Mouse (Mus musculus) cortical plate, adult 2 months (tissue): ENCODE measurements around the gene Wars2. TPM values are rescaled to one million over a fixed set of nuclear protein-coding genes. Genes with fewer than 3 reads are reported as not detected.

Experiments
- H3K27ac ChIP-seq: fragments of 200-500 bp; 2 replicates; pipeline ENCODE4 v1.5.1; 2012; ENCODE audit warnings: low read length, control low read depth, inconsistent platforms; ENCODE audit not compliant: insufficient read depth
- H3K4me1 ChIP-seq: fragments of 200-500 bp; 2 replicates; pipeline ENCODE4 v1.6.1; 2011; ENCODE audit warnings: low read length; ENCODE audit not compliant: control insufficient read depth, insufficient read depth
- H3K4me3 ChIP-seq: fragments of 200-500 bp; 2 replicates; pipeline ENCODE4 v1.5.1; 2011; ENCODE audit warnings: mild to moderate bottlenecking, low read length, control low read depth; ENCODE audit not compliant: insufficient read depth
- CTCF ChIP-seq: fragments of 200-500 bp; IDR thresholded peaks from 2 replicates; pipeline ENCODE4 v1.5.1; 2011; ENCODE audit warnings: mild to moderate bottlenecking, control low read depth, low read length; ENCODE audit not compliant: insufficient read depth; ENCODE audit errors: extremely low read depth
- POLR2A ChIP-seq: fragments of 200-500 bp; IDR thresholded peaks from 2 replicates; pipeline ENCODE4 v1.6.1; 2011; ENCODE audit warnings: mild to moderate bottlenecking, low read length, control low read depth; ENCODE audit not compliant: insufficient read depth; ENCODE audit errors: extremely low read depth
- polyA plus RNA-seq: library from polyadenylated mRNA; depleted of rRNA; stranded (reverse); fragments of >200 nt; gene quantifications from 2 replicates; pipeline ENCODE4 v1.2.3, GENCODE M21; 2012; rRNA removed

Gene Wars2
- polyA plus RNA-seq, 1 experiment: 4.1 TPM

GRCm38 (mm10) chr3:99261371-99261791 is 120.5 kb downstream of the Wars2 start:
- H3K4me3 ChIP-seq: no peak overlapping the region
- TF ChIP-seq POLR2A (no peak), CTCF (no peak)
- H3K27ac ChIP-seq: no peak overlapping the region
- H3K4me1 ChIP-seq: no peaks in the 10 kb centered on the region

GRCm38 (mm10) chr3:99261986-99262385 is 121.1 kb downstream of the Wars2 start:
- no peak overlapping the region for H3K27ac ChIP-seq
- no peaks in the 10 kb centered on the region for H3K4me1 ChIP-seq
- no peak overlapping the region for H3K4me3 ChIP-seq
- TF ChIP-seq POLR2A (no peak), CTCF (no peak)

- Histone ChIP-seq H3K27ac (no peak overlapping the region), H3K4me1 (no peaks in the 10 kb centered on the region), H3K4me3 (no peak overlapping the region)
- TF ChIP-seq CTCF: no peak
- TF ChIP-seq POLR2A: no peak
Observed at GRCm38 (mm10) chr3:99263471-99263903, 122.6 kb downstream of the Wars2 start.

- Histone ChIP-seq H3K27ac (no peak overlapping the region), H3K4me3 (no peak overlapping the region), H3K4me1 (no peaks in the 10 kb centered on the region)
- no peak for TF ChIP-seq CTCF
- no peak for TF ChIP-seq POLR2A
Observed at GRCm38 (mm10) chr3:99264695-99265094, 123.8 kb downstream of the Wars2 start.

- no peak for TF ChIP-seq CTCF
- TF ChIP-seq POLR2A: no peak
- no peak overlapping the region for H3K27ac ChIP-seq
- H3K4me3 ChIP-seq: no peak overlapping the region
- H3K4me1 ChIP-seq: no peaks in the 10 kb centered on the region
Observed at GRCm38 (mm10) chr3:99266752-99267303, 126.0 kb downstream of the Wars2 start.

- no peak overlapping the region for H3K4me3 ChIP-seq
- TF ChIP-seq CTCF: no peak
- TF ChIP-seq POLR2A: no peak
- no peak overlapping the region for H3K27ac ChIP-seq
- H3K4me1 ChIP-seq: no peaks in the 10 kb centered on the region
Observed at GRCm38 (mm10) chr3:99277973-99278580, 137.2 kb downstream of the Wars2 start.

GRCm38 (mm10) chr3:99279718-99280117 is 138.8 kb downstream of the Wars2 start:
- TF ChIP-seq CTCF (no peak), POLR2A (no peak)
- no peak overlapping the region for H3K4me3 ChIP-seq
- no peak overlapping the region for H3K27ac ChIP-seq
- H3K4me1 ChIP-seq: no peaks in the 10 kb centered on the region

- Histone ChIP-seq H3K4me1 (no peaks in the 10 kb centered on the region), H3K4me3 (no peak overlapping the region), H3K27ac (no peak overlapping the region)
- TF ChIP-seq POLR2A (no peak), CTCF (no peak)
Observed at GRCm38 (mm10) chr3:99281453-99281852, 140.6 kb downstream of the Wars2 start.

- Histone ChIP-seq H3K27ac (no peak overlapping the region), H3K4me1 (no peaks in the 10 kb centered on the region), H3K4me3 (no peak overlapping the region)
- TF ChIP-seq CTCF (no peak), POLR2A (no peak)
Observed at GRCm38 (mm10) chr3:99288302-99288701, 147.4 kb downstream of the Wars2 start.

Other genes with a start within 250 kb of the Wars2 start
- gene Hao2, start 247.8 kb upstream of the Wars2 start, polyA plus RNA-seq: not detected in 2 replicates
- gene Tbx15, start 99.3 kb downstream of the Wars2 start, polyA plus RNA-seq: 0.98 and 1.5 TPM in 2 replicates